Mouse (Mus musculus): ENCODE data around the gene Vmn1r196.

- TF ChIP-seq CTCF (IDR thresholded peaks at IDR 0.05; ENCODE audit: low read depth, low read length) (no peak), POLR2A (IDR thresholded peaks at IDR 0.05; ENCODE audit: borderline replicate concordance, low read depth, low read length) (no peak)
Measured at GRCm38 (mm10) chr13:22317366-22317765, 27.6 kb downstream of the Vmn1r196 start.
